Mouse (Mus musculus) CD8-positive naive resting alpha-beta T cell, adult 57 days (primary cell): ENCODE measurements around the gene Rap1gds1. TPM values are rescaled to one million over a fixed set of nuclear protein-coding genes. Genes with fewer than 3 reads are reported as not detected.

ENCODE experiments used
- total RNA-seq: library from RNA; stranded (reverse); gene quantifications from one replicate; pipeline ENCODE4 v1.2.4, GENCODE M21; 2023

Gene Rap1gds1
- 73.7 TPM for total RNA-seq

DNA sequence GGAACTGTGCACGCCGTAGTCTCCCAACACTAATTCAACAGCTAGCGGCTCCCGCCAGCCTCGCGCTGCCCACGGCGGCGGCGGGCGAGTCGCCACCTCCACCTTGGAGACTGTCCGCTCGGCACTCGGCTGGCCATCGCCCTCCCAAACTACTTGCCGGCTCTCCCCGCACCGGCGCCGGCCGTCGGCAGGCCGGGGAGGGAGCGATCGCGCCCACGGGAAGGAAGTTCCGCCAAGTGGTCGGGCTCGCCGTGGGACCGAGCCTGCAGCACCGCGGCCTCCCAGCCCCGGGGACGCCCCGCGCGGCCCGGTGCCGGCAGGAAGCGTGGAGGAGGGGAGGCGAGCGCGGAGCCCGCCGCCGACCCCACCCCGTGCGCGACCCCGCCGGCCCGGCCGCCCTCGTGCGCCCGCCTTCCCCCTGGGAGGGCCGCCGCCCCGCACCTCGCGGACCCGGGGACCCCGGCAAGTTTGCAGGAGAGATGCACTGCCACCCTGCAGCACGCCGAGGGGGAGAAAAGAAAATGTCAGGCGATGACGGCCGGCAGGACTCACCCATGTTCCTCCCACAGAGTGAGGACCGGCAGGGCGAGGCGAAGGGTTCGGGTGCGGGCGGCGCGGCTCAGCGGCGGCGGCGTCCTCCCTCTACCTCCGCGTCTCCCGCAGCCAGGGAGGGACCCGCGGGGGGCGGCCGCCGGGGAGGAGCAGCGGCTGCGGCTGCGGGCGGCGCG is at the start of gene Rap1gds1:
TSS of gene Rap1gds1 (minus strand) at position 718 of the 728 bp plus-strand sequence.

Other genes with a start within 250 kb of the Rap1gds1 start
- gene Stpg2, start 130.5 kb upstream of the Rap1gds1 start, total RNA-seq: not detected